Mouse (Mus musculus) telencephalon, adult 2 months (tissue): ENCODE measurements around the gene Eloa.
"Not testable (repeated sequence)": the region's sequence is repeated elsewhere in the genome, so short reads cannot be mapped to it uniquely, and the experiment has no call there.

Experiments
- DNase-seq: peaks from one replicate; pipeline ENCODE4 v3.0.0-alpha.2; 2011; ENCODE audit warnings: low read depth, low spot score

The Eloa gene

GRCm38 (mm10) chr4:135985193-135985592 is 36.4 kb downstream of the Eloa start:
- DNase-seq: no peak

- no peak for DNase-seq
These were observed 37.0 kb downstream of the Eloa start for GRCm38 (mm10) chr4:135984556-135984955.

DNA sequence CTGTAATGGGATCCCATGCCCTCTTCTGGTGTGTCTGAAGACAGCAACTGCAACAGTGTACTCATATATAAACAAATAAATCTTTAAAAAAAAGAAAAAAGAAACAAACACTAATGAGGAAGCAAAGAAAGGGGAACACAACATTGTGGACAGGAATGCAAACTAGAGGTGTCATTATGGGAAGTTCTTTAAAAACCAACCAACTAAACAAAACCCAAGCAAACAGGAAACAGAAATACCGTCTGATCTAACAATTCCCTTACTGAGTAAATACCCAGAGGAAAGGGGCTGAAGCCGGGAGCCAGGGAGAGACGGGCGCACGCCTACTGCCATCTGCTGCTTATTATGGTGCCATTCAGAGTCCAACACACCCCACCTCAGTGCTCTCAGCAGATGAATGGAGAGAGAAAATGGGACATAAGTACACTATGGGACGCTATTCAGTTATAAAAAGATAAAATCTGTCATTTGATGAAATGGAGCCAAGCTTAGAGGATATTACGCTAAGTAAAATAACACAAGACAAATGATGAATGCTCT is 40.0 kb downstream of the Eloa start:
- DNase-seq: peak; percentile 80

DNA sequence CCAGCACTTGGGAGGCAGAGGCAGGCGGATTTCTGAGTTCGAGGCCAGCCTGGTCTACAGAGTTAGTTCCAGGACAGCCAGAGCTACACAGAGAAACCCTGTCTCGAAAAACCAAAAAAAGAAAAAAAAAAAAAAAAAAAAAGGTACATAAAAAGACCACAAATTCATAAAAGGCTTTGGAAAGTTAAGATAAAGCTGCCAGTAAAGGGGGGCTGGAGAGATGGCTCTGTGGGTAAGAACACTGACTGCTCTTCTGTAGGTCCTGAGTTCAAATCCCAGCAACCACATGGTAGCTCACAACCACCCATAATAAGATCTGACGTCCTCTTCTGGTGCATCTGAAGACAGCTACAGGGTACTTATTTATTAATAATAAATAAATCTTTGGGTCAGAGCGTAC is 41.3 kb downstream of the Eloa start:
- DNase-seq: not testable (repeated sequence)

DNA sequence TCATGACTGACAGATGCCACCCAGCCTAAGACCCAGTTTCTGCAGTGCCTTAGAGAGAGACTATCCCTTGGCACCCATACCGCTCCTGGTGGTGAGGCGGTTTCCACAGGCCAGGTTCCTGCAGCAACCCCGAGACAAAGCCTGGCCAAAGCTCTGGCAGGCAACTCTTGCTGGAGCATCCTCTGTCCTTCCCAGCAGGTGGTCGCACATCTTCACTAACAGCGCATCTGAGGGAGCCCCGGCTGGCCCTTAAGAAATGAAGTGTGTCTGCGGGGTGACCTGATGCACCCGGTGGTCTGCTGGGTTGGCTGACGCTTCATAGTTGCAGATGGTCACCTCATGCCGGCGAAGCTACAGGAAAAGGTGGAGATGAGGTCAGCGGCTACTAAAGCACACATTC is 45.4 kb downstream of the Eloa start:
- no peak for DNase-seq

DNA sequence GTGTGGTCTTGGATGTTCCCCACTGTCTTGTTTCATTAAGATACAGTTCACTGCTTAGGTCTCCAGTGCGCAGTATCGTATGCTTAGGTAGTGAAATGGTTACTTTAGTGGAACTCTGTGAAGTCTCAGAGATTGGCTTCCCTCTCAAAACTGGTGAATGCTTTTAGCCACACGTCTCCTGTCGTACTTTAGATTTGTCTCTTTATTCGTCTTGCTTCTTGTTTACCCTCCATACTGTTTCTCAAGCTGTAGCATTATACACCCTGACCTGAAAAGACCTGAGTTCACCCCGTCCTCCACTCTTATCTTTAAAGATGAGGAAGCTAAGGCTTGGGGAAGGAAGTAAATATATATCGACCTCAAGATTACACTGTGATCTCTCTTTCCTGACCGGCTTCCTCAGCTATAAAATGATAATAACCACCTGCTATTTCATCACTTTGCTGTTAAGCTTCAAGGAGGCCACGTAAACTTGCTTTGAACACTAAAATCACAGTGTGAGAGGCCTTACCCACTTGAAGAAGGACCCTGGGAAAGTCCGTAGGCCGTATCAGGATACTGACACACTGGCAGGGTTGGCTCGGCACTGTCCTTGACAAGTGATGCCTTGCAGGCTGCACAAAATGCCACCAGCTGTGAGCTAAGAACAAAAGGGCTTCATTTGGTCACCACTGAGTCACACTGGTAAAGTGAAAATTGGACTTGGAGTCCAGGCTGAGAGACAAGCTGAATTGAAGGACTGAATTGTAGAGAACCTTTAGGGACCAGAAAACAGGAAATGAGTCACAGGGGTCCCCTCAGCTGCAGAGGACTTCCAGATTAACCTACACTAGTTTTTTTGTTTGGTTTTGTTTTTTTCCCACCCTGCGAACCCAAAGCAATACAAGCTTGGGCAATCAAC is 48.4 kb downstream of the Eloa start:
- no peak for DNase-seq

- DNase-seq: peak; percentile 87
These were observed 49.0 kb downstream of the Eloa start, which contains the start of gene Lypla2 for GRCm38 (mm10) chr4:135972556-135972906. Gene Lypla2, minus strand, starts transcription at chr4:135972626.

DNA sequence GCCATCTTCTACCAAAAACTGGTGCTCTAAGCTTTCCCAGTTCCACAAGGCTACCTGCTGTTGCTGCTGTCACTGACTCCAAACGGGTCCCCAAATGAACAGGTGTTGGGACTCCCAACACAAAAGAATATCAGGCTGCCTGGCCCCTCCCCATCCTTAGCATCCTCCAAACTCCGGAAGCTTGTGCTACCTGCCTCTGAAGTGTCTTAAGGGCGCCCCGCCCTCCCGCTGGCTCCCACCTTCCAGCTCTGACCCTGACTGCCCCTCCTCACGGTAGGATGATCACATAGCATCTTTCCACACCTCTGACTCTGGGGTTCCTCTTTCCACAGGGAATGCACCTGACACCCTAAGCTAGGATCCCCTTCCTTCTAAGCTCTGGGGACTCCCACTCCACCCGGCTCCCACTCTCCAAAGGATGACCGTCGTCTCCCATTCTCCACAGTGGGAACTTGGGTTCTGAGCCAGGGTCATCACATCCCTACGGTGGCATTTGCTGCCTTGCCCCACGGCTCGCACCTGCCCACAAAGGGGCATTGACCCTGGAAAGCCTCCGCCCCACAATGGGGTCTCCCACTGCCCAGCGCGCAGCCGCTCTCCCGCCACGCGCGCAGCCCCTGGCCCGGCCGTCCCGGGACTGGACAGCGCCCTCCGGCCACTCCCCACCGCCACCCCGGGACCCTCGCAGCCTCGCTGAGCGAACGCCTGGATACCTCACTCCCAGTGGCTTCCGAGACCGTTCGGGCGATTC is 49.6 kb downstream of the Eloa start:
- DNase-seq: no peak

DNA sequence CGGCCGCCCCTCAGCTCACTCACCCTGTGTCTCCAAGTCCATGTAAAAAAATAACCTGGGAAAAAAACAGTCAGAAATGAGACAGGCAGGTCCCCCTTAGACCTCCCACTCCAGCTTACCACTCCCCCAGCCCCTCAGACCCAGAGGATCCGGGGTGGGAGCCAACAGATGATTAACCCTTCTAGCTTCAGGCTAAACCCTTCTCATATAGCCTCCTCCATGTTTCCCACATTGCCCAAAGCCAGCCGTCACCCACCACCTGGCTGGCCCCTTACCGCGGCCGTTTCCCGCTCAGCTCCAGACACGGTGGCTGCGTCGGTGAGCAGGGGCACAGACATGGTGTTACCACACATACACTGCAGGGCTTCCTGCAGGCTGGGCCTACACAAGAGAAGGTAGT is 51.0 kb downstream of the Eloa start:
- no peak for DNase-seq

- no peak for DNase-seq
These were observed 52.4 kb downstream of the Eloa start for GRCm38 (mm10) chr4:135969070-135969750.

GRCm38 (mm10) chr4:135968271-135968869 is 53.2 kb downstream of the Eloa start:
- DNase-seq: no peak

DNA sequence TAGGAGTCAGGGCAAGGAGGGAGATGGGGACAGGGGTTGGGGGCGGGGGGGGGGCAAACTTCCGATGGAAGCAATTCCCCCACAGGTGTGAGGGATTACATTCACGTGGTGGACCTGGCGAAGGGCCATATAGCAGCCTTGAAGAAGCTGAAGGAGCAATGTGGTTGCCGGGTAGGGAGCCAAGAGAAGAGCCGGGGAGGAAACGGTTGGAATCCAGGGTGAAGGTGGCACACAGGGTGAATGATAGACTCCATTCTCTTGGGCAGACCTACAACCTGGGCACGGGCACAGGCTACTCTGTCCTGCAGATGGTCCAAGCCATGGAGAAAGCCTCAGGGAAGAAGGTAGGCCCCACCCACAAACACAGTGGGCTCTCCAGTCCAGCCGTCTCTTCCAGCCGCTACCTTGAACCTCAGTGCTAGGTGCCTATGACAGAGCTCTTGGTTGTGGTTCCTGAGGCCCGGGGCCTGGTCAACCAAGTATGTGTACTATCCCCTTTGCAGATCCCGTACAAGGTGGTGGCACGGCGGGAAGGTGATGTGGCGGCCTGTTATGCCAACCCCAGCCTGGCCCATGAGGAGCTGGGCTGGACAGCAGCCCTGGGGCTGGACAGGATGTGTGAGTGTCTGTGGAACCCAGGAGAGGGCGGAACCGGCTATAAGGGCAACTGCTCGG is 54.3 kb downstream of the Eloa start:
- no peak for DNase-seq

DNA sequence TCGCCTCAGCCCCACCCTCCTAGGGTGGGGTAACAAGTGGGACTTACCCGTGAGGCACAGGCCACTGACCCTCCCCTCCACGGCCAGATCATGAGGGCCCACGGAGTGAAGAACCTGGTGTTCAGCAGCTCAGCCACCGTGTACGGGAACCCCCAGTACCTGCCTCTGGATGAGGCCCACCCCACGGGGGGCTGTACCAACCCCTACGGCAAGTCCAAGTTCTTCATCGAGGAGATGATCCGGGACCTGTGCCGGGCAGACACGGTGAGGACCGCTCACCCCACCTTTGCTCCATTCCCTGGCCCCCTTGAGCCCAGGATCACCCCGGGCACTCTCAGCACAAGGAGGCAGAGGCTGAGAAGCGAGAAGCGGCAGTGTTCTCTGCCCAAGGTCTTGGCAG is 55.3 kb downstream of the Eloa start:
- DNase-seq: no peak

GRCm38 (mm10) chr4:135965113-135965512 is 56.5 kb downstream of the Eloa start:
- DNase-seq: no peak

DNA sequence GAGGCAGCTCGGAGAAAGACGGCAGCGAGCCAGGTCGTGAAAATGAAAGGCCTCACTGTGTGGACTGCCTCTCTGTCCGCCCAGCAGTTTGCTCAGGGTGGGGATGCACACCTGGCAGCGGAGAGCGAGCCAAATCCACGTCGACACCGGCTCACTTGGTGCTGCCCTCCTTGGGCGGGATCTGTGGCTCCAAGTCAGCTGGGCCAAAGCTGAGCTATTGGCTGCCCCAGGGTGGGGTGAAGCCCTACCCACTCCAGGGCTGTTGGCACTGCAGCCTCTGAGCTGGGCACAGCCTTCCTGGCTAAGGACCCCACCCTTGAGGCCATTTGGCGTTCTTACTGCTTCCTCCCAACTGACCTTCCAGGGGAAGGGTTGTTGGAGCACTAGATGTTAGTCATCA is 57.1 kb downstream of the Eloa start:
- DNase-seq: no peak

- DNase-seq: peak; percentile 97
These were observed 57.9 kb downstream of the Eloa start, which contains the start of gene Gale for GRCm38 (mm10) chr4:135963457-135964193. Gene Gale, plus strand, starts transcription at chr4:135963727.

- no peak for DNase-seq
These were observed 58.6 kb downstream of the Eloa start for GRCm38 (mm10) chr4:135962946-135963345.

DNA sequence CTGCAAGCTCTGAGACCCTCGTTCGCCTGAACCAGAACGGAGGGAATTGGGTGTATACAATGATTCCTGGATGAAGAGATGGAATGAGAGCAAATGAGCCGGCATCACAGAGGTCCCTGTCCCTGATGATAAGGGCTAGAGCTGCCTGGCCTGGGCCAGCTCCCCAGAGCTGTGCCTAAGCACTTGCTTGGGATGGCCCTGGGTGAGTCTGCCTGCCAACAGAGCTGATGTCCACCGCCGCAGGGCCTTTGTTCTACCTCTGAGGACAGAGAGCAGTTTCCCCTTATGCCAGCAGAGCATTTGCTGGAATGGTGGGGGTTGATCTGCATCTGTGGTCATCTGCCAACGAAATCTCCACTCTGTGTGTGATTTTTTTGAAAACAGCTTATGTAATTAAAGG is 59.4 kb downstream of the Eloa start:
- DNase-seq: no peak

GRCm38 (mm10) chr4:135961709-135962108 is 59.9 kb downstream of the Eloa start:
- no peak for DNase-seq

DNA sequence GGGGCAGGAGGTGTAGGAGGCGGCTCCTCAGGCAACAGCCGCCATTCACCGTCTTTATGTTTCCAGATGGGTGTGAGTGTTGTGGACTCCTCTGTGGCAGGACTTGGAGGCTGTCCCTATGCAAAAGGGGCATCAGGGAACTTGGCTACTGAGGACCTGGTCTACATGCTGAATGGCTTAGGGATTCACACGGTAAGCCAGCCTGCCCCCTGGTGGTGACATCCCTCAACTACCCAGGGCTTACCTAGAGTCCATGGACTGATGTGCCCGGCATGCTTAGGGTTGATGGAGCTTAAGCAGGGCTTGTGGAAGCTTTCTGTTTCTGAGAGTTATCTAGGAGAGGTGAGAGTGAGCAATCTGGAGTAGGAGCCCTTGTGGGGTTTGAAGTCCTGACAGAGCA is 60.8 kb downstream of the Eloa start:
- DNase-seq: no peak
